Mouse (Mus musculus): ENCODE results near the gene Pard3. TPM values are rescaled to one million over a fixed set of nuclear protein-coding genes. Genes with fewer than 3 reads are reported as not detected.

Pard3 gene
- polyA plus RNA-seq (2012; rRNA removed): 10.3 and 11.3 TPM in 2 replicates

- no peaks in the 10 kb centered on the region for H3K4me1 ChIP-seq (ENCODE audit: control insufficient read depth, insufficient read depth, low read length)
- TF ChIP-seq CTCF (IDR thresholded peaks at IDR 0.05; ENCODE audit: extremely low read depth, insufficient read depth, low read length) (no peak), POLR2A (IDR thresholded peaks at IDR 0.05; ENCODE audit: extremely low read depth, insufficient read depth, low read length) (no peak)
- H3K4me3 ChIP-seq (ENCODE audit: insufficient read depth, low read length): peak within 1 kb of the TSS; percentile 88
- H3K27ac ChIP-seq (ENCODE audit: insufficient read depth, low read length): peak within 1 kb of the TSS; percentile 97
These were observed at the start of gene Pard3 for GRCm38 (mm10) chr8:127063551-127064360. Gene Pard3 (plus strand): TSS chr8:127063893.

DNA sequence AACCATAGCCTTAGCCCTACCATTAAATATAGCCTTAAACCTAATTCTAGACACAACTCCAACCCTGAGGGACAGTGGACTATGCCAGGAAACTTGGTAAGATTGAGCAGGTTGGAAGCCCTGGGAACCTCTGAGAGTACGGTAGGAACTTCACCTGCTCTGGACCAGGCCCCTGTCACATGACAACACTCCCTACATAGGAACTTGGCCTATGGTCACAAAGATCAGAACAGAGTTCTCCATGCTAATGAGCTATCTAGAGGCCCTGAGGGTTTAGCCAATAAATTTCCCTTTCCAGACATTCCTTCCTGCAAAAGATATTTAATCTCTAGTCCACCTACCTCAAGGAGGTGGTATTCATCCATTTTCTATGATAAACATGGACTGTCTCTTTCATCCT lies 41.9 kb upstream of the Pard3 start:
- H3K4me1 ChIP-seq (ENCODE audit: control insufficient read depth, insufficient read depth, low read length): no peaks in the 10 kb centered on the region
- TF ChIP-seq CTCF (IDR thresholded peaks at IDR 0.05; ENCODE audit: extremely low read depth, insufficient read depth, low read length) (no peak), POLR2A (IDR thresholded peaks at IDR 0.05; ENCODE audit: extremely low read depth, insufficient read depth, low read length) (no peak)
- no peak overlapping the region for H3K4me3 ChIP-seq (ENCODE audit: insufficient read depth, low read length)
- no peak overlapping the region for H3K27ac ChIP-seq (ENCODE audit: insufficient read depth, low read length)

DNA sequence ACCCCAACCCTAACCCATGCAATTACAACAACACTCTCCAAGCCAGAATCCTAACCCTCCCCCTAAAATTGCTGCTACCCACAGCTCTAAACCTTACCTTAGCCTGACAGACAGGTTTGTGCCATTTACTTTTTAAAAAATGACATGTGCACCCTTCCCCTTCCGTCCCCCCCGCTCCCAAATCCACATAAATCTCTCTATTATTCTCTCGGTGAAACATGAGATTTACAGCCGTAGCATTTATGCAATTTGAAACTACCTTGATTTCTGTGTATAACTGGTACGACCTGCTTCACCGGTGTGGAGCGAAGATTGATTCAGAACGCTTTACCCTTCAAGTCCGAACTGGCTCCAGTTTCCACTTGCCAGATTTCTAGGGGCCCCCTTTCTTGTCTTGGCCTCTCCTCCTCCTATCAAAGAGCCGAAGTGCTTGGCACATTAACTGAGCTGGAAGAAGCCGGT lies 38.4 kb upstream of the Pard3 start:
- H3K27ac ChIP-seq (ENCODE audit: insufficient read depth, low read length): no peak overlapping the region
- H3K4me1 ChIP-seq (ENCODE audit: control insufficient read depth, insufficient read depth, low read length): no peaks in the 10 kb centered on the region
- no peak overlapping the region for H3K4me3 ChIP-seq (ENCODE audit: insufficient read depth, low read length)
- TF ChIP-seq CTCF (IDR thresholded peaks at IDR 0.05; ENCODE audit: extremely low read depth, insufficient read depth, low read length): no peak
- TF ChIP-seq POLR2A (IDR thresholded peaks at IDR 0.05; ENCODE audit: extremely low read depth, insufficient read depth, low read length): no peak

DNA sequence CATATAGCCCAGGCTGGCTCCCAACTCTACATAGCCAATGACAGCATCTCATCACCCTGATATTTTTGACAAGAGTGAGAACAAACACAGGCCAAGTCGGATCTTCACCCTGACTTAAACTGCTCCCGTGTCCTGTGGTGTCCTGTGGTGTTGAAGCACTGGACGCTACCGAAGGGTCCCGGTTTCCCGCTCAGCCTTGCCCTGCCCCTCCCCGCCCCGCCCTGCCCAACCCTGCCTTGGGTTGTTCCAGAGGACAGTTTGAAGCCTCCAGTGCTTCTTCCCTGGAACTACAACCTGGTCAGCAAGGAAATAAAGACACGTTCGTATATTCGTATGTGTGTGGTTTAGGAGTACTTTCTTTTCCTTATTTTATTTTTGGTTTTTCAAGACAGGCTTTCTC lies 37.9 kb upstream of the Pard3 start:
- no peak for TF ChIP-seq POLR2A (IDR thresholded peaks at IDR 0.05; ENCODE audit: extremely low read depth, insufficient read depth, low read length)
- TF ChIP-seq CTCF (IDR thresholded peaks at IDR 0.05; ENCODE audit: extremely low read depth, insufficient read depth, low read length): no peak

GRCm38 (mm10) chr8:127031476-127031875 lies 32.2 kb upstream of the Pard3 start:
- Histone ChIP-seq H3K4me1 (ENCODE audit: control insufficient read depth, insufficient read depth, low read length) (no peaks in the 10 kb centered on the region), H3K4me3 (ENCODE audit: insufficient read depth, low read length) (no peak overlapping the region), H3K27ac (ENCODE audit: insufficient read depth, low read length) (no peak overlapping the region)
- no peak for TF ChIP-seq POLR2A (IDR thresholded peaks at IDR 0.05; ENCODE audit: extremely low read depth, insufficient read depth, low read length)
- no peak for TF ChIP-seq CTCF (IDR thresholded peaks at IDR 0.05; ENCODE audit: extremely low read depth, insufficient read depth, low read length)

More for the DNA sequence above, 37.9 kb upstream of the Pard3 start:
- no peaks in the 10 kb centered on the region for H3K4me1 ChIP-seq (ENCODE audit: control insufficient read depth, insufficient read depth, low read length)
- H3K27ac ChIP-seq (ENCODE audit: insufficient read depth, low read length): no peak overlapping the region
- no peak overlapping the region for H3K4me3 ChIP-seq (ENCODE audit: insufficient read depth, low read length)

DNA sequence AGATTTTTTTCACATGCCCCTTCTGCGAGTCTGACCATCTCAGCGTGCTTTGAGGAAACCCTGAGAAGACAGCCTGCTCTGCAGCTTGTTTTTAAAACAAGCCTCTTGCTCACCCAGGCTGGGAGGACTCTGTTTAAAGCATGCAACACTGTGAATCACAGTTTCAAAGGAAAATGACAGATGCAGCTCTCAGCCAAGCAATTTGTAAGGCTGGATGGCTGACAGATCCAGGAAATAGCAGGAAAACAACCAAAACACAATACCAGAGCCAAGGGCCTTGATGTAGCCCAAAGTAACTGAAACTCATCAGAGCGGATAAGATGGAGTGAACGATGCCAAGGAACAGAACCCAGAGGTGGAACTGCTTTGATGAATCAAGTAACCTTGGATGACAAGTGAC lies 24.8 kb upstream of the Pard3 start:
- no peak for TF ChIP-seq POLR2A (IDR thresholded peaks at IDR 0.05; ENCODE audit: extremely low read depth, insufficient read depth, low read length)
- TF ChIP-seq CTCF (IDR thresholded peaks at IDR 0.05; ENCODE audit: extremely low read depth, insufficient read depth, low read length): no peak
- no peak overlapping the region for H3K4me3 ChIP-seq (ENCODE audit: insufficient read depth, low read length)
- peaks cover 1% of the 10 kb centered on the region; the same call in 1 of the 2 replicates for H3K4me1 ChIP-seq (ENCODE audit: control insufficient read depth, insufficient read depth, low read length)
- H3K27ac ChIP-seq (ENCODE audit: insufficient read depth, low read length): no peak overlapping the region

DNA sequence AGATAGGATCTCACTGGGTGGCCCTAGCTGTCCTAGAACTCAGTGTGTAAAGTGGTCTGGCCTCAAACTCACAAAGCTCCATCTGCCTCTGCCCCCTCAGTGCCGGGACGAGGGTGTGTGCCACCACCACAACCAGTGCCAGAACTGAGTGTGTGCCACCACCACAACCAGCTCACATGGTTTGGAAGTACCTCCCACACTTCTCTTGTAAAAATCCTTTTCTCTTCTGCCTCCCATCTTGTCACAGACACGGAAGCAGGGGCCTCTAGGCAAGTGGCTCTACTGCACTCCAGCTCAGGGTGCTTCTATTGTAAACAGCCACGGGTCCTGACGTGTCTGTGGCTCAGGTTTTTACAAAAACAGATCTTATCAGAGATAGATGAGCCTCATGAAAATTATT lies 13.7 kb upstream of the Pard3 start:
- no peak for TF ChIP-seq CTCF (IDR thresholded peaks at IDR 0.05; ENCODE audit: extremely low read depth, insufficient read depth, low read length)
- Histone ChIP-seq H3K4me3 (ENCODE audit: insufficient read depth, low read length) (no peak overlapping the region), H3K4me1 (ENCODE audit: control insufficient read depth, insufficient read depth, low read length) (no peaks in the 10 kb centered on the region), H3K27ac (ENCODE audit: insufficient read depth, low read length) (no peak overlapping the region)

- H3K27ac ChIP-seq (ENCODE audit: insufficient read depth, low read length): no peak overlapping the region
- no peak overlapping the region for H3K4me3 ChIP-seq (ENCODE audit: insufficient read depth, low read length)
- no peak for TF ChIP-seq CTCF (IDR thresholded peaks at IDR 0.05; ENCODE audit: extremely low read depth, insufficient read depth, low read length)
- TF ChIP-seq POLR2A (IDR thresholded peaks at IDR 0.05; ENCODE audit: extremely low read depth, insufficient read depth, low read length): no peak
- no peaks in the 10 kb centered on the region for H3K4me1 ChIP-seq (ENCODE audit: control insufficient read depth, insufficient read depth, low read length)
These were observed 11.6 kb upstream of the Pard3 start for GRCm38 (mm10) chr8:127052132-127052531.

GRCm38 (mm10) chr8:127055081-127055480 lies 8.6 kb upstream of the Pard3 start:
- TF ChIP-seq POLR2A (IDR thresholded peaks at IDR 0.05; ENCODE audit: extremely low read depth, insufficient read depth, low read length) (no peak), CTCF (IDR thresholded peaks at IDR 0.05; ENCODE audit: extremely low read depth, insufficient read depth, low read length) (no peak)
- no peaks in the 10 kb centered on the region for H3K4me1 ChIP-seq (ENCODE audit: control insufficient read depth, insufficient read depth, low read length)
- H3K4me3 ChIP-seq (ENCODE audit: insufficient read depth, low read length): no peak overlapping the region
- H3K27ac ChIP-seq (ENCODE audit: insufficient read depth, low read length): no peak overlapping the region

DNA sequence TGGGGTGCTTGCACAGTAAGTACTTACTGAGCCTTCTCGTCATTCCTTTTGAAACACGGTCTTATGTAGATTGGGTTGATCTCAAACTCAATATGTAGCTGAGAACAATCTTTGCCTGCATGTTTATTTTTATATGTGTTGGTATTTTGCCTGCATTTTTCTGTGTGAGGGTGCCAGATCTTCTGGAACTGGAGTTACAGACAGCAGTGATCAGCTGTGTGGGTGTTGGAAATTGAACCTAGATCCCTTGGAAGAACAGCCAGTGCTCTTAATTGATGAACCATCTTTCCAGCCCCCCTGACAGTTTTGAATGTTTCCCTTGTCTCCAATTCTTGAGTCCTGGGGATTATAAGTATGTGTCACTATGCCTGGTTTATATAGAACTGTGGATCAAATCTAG lies 4.9 kb upstream of the Pard3 start:
- Histone ChIP-seq H3K4me3 (ENCODE audit: insufficient read depth, low read length) (no peak overlapping the region), H3K4me1 (ENCODE audit: control insufficient read depth, insufficient read depth, low read length) (no peaks in the 10 kb centered on the region), H3K27ac (ENCODE audit: insufficient read depth, low read length) (no peak overlapping the region)
- TF ChIP-seq POLR2A (IDR thresholded peaks at IDR 0.05; ENCODE audit: extremely low read depth, insufficient read depth, low read length): no peak
- TF ChIP-seq CTCF (IDR thresholded peaks at IDR 0.05; ENCODE audit: extremely low read depth, insufficient read depth, low read length): no peak
